1 mouse cellular context compared by ENCODE assay signal in the genomic region with DNA sequence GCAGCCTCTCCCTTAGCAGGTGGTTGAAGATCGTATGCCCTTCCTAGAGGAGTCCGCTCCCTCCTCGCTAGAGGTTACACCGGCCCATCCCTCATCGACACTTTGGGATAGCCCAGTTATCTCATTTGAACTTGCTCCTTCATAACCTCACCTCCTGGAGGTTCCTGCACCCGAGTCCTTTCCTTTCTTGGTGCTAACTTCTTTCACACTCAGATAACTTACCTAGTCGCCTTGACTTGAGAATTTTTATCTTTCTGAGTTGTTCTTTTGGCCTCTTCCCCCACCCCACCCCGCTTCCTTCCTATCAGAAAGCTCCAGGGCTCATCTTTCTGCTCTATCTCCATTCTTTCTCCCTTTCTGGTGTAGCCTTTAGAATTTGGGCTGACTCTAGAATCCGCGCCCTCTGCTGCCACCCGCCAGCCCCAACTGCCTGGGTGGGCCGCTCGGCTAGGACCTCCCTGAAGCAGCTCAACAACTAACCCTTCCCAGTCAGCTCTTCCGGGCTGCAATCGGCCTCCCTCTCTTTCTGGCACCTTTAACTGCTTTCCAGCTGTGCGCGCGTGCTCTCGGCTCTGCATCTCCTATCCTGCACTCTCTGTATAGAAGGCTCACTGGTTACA.
TF ChIP-seq lines count a peak whose summit lies in the region.

No protein-coding gene starts in this region.

TF ChIP-seq in MEL, 35 proteins besides CTCF, POLR2A, EP300 and RAD21:
- TF ChIP-seq ZNF384 (IDR thresholded peaks at IDR 0.05; ENCODE audit: low read depth, low read length): no peak
- TF ChIP-seq TCF12 (IDR thresholded peaks at IDR 0.05; ENCODE audit: low read depth, low read length): peak; percentile 87
- no peak for TF ChIP-seq USF1 (IDR thresholded peaks at IDR 0.05; ENCODE audit: low read depth, low read length)
- no peak for TF ChIP-seq GABPA (IDR thresholded peaks at IDR 0.05; ENCODE audit: low read depth, low read length)
- no peak for TF ChIP-seq POLR2AphosphoS2 (IDR thresholded peaks at IDR 0.05; ENCODE audit: low read length)
- no peak for TF ChIP-seq POLR2AphosphoS5 (IDR thresholded peaks at IDR 0.05; ENCODE audit: borderline replicate concordance, low read depth, low read length)
- peak; percentile 34; the same call in 1 of the 2 replicates for TF ChIP-seq SMC3 (IDR thresholded peaks at IDR 0.05; ENCODE audit: low read depth, low read length)
- TF ChIP-seq MAX (IDR thresholded peaks at IDR 0.05; ENCODE audit: low read length): peak; percentile 46; the same call in 1 of the 2 replicates
- no peak for TF ChIP-seq NRF1 (IDR thresholded peaks at IDR 0.05; ENCODE audit: insufficient read depth, low read depth, low read length, poor library complexity, severe bottlenecking)
- peak; percentile 84 for TF ChIP-seq TBP (IDR thresholded peaks at IDR 0.05; ENCODE audit: low read depth, low read length)
- no peak for TF ChIP-seq BHLHE40 (IDR thresholded peaks at IDR 0.05; ENCODE audit: borderline replicate concordance, low read depth, low read length)
- no peak for TF ChIP-seq ZKSCAN1 (IDR thresholded peaks at IDR 0.05; ENCODE audit: low read depth, low read length)
- no peak for TF ChIP-seq CHD2 (IDR thresholded peaks at IDR 0.05; ENCODE audit: low read length)
- no peak; the same call in 1 of the 2 replicates for TF ChIP-seq ELF1 (IDR thresholded peaks at IDR 0.05; ENCODE audit: low read depth, low read length)
- TF ChIP-seq ZMIZ1 (IDR thresholded peaks at IDR 0.05; ENCODE audit: low read depth, low read length): no peak
- TF ChIP-seq KAT2A (conservative IDR thresholded peaks at IDR 0.05; ENCODE audit: low read depth, low read length): no peak
- peak; percentile 75 for TF ChIP-seq ETS1 (IDR thresholded peaks at IDR 0.05; ENCODE audit: low read depth, low read length)
- peak; percentile 34 for TF ChIP-seq MYC (IDR thresholded peaks at IDR 0.05; ENCODE audit: low read depth, low read length)
- TF ChIP-seq MAFK (IDR thresholded peaks at IDR 0.05; ENCODE audit: borderline replicate concordance, low read depth, low read length): 0 out of 2 replicates have a peak, but pooled peaks have one; percentile 13
- no peak for TF ChIP-seq MEF2A (IDR thresholded peaks at IDR 0.05; ENCODE audit: extremely low read depth, insufficient replicate concordance, low read depth, low read length, poor library complexity, severe bottlenecking)
- peak; percentile 38; the same call in 1 of the 2 replicates for TF ChIP-seq MXI1 (IDR thresholded peaks at IDR 0.05; ENCODE audit: low read depth, low read length)
- no peak for TF ChIP-seq MYB (IDR thresholded peaks at IDR 0.05; ENCODE audit: low read depth, low read length)
- TF ChIP-seq GATA1 (IDR thresholded peaks at IDR 0.05; ENCODE audit: low read depth, low read length): peak; percentile 84
- no peak for TF ChIP-seq USF2 (IDR thresholded peaks at IDR 0.05; ENCODE audit: borderline replicate concordance in 1 of 2, insufficient read depth in 1 of 2, low read depth in 1 of 2, low read length in 2 of 2)
- peak; percentile 81; the same call in 1 of the 2 replicates for TF ChIP-seq SIN3A (IDR thresholded peaks at IDR 0.05; ENCODE audit: low read length)
- no peak for TF ChIP-seq JUND (IDR thresholded peaks at IDR 0.05; ENCODE audit: low read depth, low read length)
- TF ChIP-seq MAZ (IDR thresholded peaks at IDR 0.05; ENCODE audit: low read depth, low read length): peak; percentile 63; the same call in 1 of the 2 replicates
- TF ChIP-seq NELFE (IDR thresholded peaks at IDR 0.05; ENCODE audit: low read depth, low read length): peak; percentile 29; the same call in 1 of the 2 replicates
- TF ChIP-seq TAL1 (IDR thresholded peaks at IDR 0.05; ENCODE audit: low read length): peak; percentile 41
- peak; percentile 92 for TF ChIP-seq UBTF (IDR thresholded peaks at IDR 0.05; ENCODE audit: borderline replicate concordance, insufficient read depth, low read depth, low read length)
- TF ChIP-seq E2F4 (IDR thresholded peaks at IDR 0.05; ENCODE audit: borderline replicate concordance, low read depth, low read length): 0 out of 2 replicates have a peak, but pooled peaks have one; percentile 14
- no peak for TF ChIP-seq ZC3H11A (IDR thresholded peaks at IDR 0.05; ENCODE audit: low read depth, low read length)
- peak; percentile 57 for TF ChIP-seq HCFC1 (IDR thresholded peaks at IDR 0.05; ENCODE audit: low read depth, low read length)
- TF ChIP-seq CHD1 (IDR thresholded peaks at IDR 0.05; ENCODE audit: low read depth, low read length): no peak
- TF ChIP-seq RCOR1 (IDR thresholded peaks at IDR 0.05; ENCODE audit: low read depth, low read length): peak; percentile 48
